Mouse (Mus musculus) cerebellum, adult 11 months (tissue): ENCODE measurements at regions not wholly inside any gene's neighbourhood (a gene's known extent, or its start where the extent isn't known, plus 50 kb on each side); places are given as distances from the start of the nearest gene placed in this dataset.

Experiments
- DNase-seq: peaks from one replicate; pipeline ENCODE4 v3.0.0; 2022

- DNase-seq: no peak
Measured at GRCm38 (mm10) chr1:186501726-186502125, 204.1 kb downstream of the Tgfb2 start.

DNA sequence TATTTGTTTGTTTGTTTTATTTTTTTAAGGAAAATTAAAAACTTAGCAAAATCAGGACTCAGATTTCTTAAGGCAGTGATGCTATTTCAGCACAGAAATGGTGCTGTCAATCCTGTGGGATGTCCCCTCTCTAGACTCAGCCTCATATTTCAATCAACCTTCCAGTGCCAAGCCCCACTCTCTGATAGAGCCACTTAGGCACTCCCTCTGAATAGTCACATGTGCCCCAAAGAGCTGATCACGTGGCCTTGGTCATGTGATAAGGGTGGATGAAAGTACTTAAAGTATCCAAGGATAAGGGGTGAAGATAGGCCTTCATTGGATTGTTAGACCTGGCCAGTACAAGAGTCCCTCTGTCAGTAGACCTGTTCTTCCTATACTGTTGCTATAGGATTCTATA is 207.9 kb downstream of the Tgfb2 start:
- DNase-seq: no peak

- DNase-seq: no peak
Measured at GRCm38 (mm10) chr1:186497333-186497732, 208.5 kb downstream of the Tgfb2 start.

DNA sequence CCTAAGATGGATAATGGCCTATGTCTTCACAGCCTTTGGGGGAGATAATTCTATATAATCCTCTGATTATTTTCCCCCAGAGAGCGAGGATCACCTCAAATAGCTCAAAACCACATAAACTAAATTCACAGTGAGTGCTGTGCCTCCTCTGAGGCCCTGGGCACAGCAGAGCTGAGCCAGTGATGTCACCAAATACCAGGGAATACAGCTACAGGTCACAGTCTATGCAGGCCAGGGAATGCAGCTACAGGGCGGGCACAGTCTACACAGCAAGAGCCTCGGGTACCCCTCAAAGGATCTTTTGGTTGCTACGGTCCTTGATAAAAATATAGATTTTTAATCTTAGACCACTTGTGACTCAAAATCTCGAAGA is 211.4 kb downstream of the Tgfb2 start:
- no peak for DNase-seq

DNA sequence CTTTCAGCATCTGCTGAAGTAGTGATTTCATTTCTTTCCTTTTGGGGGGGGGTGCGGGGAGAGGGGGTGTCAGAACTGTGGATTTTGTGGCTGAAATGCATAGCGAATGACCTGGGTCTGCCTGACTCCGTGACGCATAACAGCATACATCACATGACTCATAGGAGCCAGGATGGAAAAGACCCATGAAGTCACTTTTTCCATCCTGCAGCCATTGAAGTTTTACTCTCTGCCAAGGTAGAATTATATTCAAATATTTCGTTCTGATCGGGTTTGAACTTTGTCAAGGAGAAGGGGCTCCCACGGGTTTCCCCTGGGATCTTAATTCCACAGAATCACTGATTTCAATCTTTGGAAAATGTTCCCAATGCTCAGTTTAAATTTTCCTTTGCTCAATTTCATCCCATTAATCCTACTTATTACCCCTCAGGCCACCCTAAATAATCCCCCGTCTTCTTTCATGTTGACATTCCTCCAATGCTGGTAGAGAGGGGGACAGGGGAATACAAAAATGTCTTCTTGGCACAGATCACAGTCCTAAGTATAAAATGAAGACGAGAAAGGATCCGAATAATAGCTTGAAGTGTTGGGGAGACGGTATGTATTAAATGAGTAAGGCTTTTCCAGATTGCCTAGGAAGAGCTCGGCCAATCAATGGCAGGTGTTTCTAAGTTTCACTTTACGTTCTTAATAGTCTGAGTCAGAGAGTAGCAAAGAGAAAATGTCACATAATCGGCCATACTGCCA is 212.0 kb downstream of the Tgfb2 start:
- DNase-seq: no peak

- DNase-seq: no peak
Measured at GRCm38 (mm10) chr1:186482177-186482576, 223.6 kb downstream of the Tgfb2 start.

DNA sequence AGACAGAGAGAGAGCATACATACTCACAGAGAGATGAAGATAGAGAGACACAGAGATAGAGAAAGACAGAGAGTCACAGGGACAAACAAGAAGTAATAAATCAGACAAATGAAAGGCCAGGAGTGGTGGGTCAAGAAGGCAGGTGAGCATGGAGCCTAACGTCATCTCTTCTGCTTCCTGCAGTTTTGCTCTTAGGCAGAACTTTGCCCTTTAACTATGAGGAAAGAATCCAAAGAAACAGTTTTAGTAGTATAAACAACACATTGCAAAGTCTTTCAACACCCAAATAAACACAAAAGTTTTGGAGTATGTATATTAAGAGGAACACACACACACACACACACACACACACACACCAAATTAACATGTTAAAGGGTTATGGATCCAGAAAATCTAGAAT is 225.8 kb downstream of the Tgfb2 start:
- no peak for DNase-seq

- no peak for DNase-seq
Measured at GRCm38 (mm10) chr1:186478428-186479238, 227.2 kb downstream of the Tgfb2 start.

GRCm38 (mm10) chr1:186474844-186475243 is 230.9 kb downstream of the Tgfb2 start:
- DNase-seq: no peak

GRCm38 (mm10) chr1:186474385-186474784 is 231.4 kb downstream of the Tgfb2 start:
- no peak for DNase-seq

DNA sequence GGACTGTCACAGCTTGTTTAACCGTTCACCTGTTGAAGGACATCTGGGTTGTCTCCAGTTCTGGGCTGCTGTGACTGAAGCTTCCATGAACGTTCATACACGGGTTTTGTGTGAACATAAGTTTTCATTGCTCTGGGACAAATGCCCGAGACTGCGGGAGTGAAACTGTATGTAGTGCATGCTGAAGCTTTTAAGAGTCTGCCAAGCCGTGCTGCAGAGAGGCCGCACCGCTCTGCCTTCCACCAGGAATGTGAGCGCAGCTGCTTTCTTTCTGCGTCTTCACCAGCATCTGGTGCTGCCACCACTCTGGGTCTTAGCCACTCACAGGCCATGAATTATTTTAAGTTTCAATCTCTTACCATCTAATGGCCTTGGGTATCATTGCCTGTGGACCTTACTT is 232.8 kb downstream of the Tgfb2 start:
- no peak for DNase-seq

- no peak for DNase-seq
Measured at GRCm38 (mm10) chr1:186465526-186465925, 240.3 kb downstream of the Tgfb2 start.

DNA sequence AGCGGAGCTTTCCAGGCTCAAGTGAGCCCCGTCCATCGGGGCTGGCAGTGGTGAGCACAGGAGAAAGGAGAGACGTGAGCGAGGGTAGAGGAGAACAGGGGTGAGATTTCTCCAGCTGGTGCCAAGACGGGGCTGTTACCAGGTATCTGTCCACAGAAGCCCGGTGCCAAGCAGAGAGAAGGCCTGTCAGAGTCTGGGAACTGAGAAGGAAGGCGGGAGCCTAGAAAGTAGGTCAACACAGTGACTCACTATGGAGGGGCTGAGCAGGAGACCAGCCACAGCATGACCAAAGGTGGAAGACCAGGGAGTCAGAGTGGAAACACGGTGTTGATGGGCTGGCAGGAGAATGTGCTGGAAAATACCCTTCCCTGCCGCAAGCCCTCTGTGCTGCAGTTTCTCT is 245.0 kb downstream of the Tgfb2 start:
- no peak for DNase-seq

DNA sequence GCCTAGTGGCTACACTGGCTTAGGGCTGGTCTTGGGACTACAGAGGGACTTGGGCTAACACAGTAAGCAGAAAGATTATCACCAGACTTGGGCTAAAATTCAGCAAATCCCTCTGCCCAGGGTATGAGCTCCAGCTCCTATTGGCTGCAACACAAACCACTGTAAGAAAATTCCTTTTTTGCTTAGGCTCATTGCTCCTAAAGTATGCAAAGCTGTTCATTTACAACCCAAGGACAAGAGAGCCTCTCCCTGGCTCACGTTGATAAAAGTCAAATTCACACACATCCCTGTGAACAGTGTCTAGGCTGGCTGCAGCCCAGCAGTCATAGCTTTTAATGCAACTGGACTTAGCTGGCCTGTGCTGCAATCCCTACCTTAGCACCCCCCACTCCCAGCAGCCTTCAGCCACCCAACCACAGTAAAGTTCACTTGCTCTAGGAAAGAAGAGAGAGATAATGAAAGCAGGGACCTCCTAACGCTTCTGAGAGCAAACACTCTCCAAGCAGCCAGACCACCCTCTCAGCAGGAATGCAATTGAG is 247.6 kb downstream of the Tgfb2 start:
- DNase-seq: no peak

- no peak for DNase-seq
Measured at GRCm38 (mm10) chr1:186457098-186457497, 248.7 kb downstream of the Tgfb2 start.

DNA sequence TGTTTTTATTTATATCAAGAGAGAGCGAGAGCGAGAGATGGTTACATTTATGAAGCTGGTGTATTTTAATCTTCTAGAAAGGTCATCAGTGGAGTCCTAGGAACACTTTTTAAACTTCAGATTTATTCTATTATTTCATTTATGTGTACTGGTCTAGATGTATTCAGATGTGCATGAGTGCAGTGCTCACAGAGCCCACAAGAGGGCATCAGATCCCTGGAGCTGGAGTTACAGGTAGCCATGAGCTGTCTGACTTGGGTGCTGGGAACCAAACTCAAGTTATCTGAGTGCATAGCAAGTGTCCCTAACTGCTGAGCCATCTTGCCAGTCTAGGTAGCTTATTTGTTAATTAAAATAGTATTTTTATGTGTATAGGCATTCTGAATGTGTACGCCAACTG is 249.7 kb downstream of the Tgfb2 start:
- no peak for DNase-seq

- no peak for DNase-seq
Measured at GRCm38 (mm10) chr1:186455177-186455660, 250.6 kb downstream of the Tgfb2 start.

DNA sequence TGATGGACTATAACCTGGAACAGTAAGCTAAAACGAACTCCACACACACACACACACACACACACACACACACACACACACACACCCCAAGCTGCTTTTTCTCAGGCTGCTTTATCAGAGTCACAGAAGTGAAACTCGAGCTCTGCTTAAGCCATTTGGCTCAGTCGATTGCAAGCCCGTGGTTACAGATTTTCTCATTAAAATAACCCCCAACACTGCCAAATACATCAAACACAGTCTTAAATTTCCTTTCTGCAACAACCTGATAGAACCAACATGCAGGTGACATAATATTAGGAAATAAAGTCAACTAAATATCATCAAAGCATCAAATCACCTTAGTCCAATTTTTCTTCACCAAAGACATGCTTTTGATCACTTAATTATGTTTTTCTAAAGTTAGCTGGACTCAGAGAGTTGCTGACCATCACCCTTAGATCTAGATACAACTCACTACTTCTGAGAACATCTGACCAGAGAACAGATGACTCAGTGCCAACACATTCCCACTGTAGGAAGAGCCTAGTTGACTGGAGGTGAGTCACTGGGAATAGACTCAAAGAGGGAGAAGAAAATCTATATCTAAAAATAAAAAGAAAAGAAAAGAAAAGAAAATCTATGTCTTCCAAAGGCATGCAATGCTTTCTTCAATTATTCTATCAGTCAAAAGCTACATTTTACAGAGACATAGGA is 251.2 kb downstream of the Tgfb2 start:
- DNase-seq: no peak

DNA sequence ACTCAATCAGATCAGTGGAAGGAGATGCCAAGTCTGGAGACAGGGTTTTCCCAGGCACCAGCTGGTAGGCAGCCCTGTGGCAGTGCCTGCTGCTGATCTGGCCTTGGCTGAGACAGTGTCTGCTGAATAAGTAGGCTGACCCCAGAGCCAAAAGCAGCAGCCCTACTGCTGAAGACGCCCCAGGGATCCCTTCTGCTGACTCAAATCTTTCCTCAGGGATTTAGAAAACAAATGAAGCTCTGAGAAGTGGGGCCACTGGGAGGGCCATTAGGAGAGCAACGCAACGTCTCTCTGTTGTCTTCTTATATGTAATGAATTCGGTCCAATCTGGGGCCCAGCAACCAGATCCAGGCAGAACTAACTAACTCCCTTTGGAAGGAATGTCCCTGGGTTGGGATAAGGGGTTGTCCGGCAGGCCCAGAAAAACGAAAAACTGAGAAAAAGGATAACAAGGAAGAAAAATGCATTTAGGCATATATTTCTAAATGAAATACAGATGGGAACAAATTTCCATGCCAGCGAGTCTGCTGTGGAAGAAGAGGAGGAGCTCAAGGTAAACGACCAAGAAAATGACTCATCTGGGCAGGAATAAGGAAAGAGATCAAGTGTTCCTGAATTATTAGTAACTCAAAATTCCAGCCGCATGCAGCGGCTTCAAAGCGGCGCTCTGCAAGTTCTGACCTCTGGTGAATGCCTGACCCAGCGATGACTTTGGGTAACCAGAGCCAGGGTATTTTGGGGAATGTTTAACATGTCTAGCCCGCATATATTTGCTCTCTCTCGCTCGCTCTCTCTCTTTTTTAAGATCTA is 256.7 kb downstream of the Tgfb2 start:
- peak; percentile 9 for DNase-seq

GRCm38 (mm10) chr1:186447521-186447920 is 258.3 kb downstream of the Tgfb2 start:
- DNase-seq: no peak

- DNase-seq: no peak
Measured at GRCm38 (mm10) chr1:186444701-186445131, 261.1 kb downstream of the Tgfb2 start.

- DNase-seq: no peak
Measured at GRCm38 (mm10) chr1:186442160-186442559, 263.6 kb downstream of the Tgfb2 start.
